ENCODE assay signal across 8 mouse cellular contexts in genomic region chr17:49562701-49563415, GRCm38 (mm10). TPM values are rescaled to one million over a fixed set of nuclear protein-coding genes. Genes with fewer than 3 reads are reported as not detected.
DNase-seq lines count a peak whose midpoint lies in the region; ATAC-seq and TF ChIP-seq lines count a peak whose summit lies in the region.

No protein-coding gene starts in this region.

- peak overlapping the region; percentile 42 for H3K4me3 ChIP-seq in hindbrain, embryonic 11.5 days (ENCODE audit: low read depth, low read length)
- H3K4me3 ChIP-seq in midbrain, embryonic 10.5 days: peak overlapping the region; percentile 58
- H3K4me3 ChIP-seq in thymus, adult 2 months (ENCODE audit: control insufficient read depth, insufficient read depth, low read length): no peak overlapping the region

- peaks cover 11% of the 10 kb centered on the region; the same call in 1 of the 2 replicates for H3K4me1 ChIP-seq in hindbrain, embryonic 11.5 days (replicated peaks; ENCODE audit: control insufficient read depth, insufficient read depth, low read length)
- H3K4me1 ChIP-seq in midbrain, embryonic 10.5 days: peaks cover 26% of the 10 kb centered on the region
- H3K4me1 ChIP-seq in thymus, adult 2 months (replicated peaks; ENCODE audit: control insufficient read depth, insufficient read depth, low read length): no peaks in the 10 kb centered on the region

- peak; percentile 34 for DNase-seq in embryo, embryonic 11 days
- DNase-seq in embryo, embryonic 9.5 days (ENCODE audit: extremely low spot score): no peak
- peak; percentile 39 for DNase-seq in MN1 (ENCODE audit: low spot score)
- DNase-seq in hindbrain, embryonic 11.5 days (ENCODE audit: low spot score): peak; percentile 9
- no peak for DNase-seq in midbrain, embryonic 10.5 days (ENCODE audit: low spot score)
- no peak for DNase-seq in thymus, adult 2 months
- DNase-seq in adrenal gland, postnatal 25 days: no peak

- H3K9me3 ChIP-seq in hindbrain, embryonic 11.5 days (ENCODE audit: control insufficient read depth, low read length): no peaks in the 10 kb centered on the region
- no peaks in the 10 kb centered on the region for H3K9me3 ChIP-seq in midbrain, embryonic 10.5 days (replicated peaks)

- peak overlapping the region; percentile 51; the same call in 1 of the 2 replicates for H3K9ac ChIP-seq in hindbrain, embryonic 11.5 days (ENCODE audit: low read depth, low read length)

- no peak for TF ChIP-seq CTCF in thymus, adult 2 months (IDR thresholded peaks at IDR 0.05; ENCODE audit: borderline replicate concordance, control insufficient read depth, extremely low read depth, insufficient read depth, low read length, poor library complexity)

- no peak for TF ChIP-seq POLR2A in thymus, adult 2 months (IDR thresholded peaks at IDR 0.05; ENCODE audit: control insufficient read depth, extremely low read depth, insufficient read depth, low read length, poor library complexity)

- no peaks in the 10 kb centered on the region for H3K36me3 ChIP-seq in hindbrain, embryonic 11.5 days (ENCODE audit: control insufficient read depth, insufficient read depth, low read length)
- no peaks in the 10 kb centered on the region for H3K36me3 ChIP-seq in midbrain, embryonic 10.5 days
- no peaks in the 10 kb centered on the region for H3K36me3 ChIP-seq in thymus, adult 2 months (ENCODE audit: control insufficient read depth, insufficient read depth, low read length)

- no peaks in the 10 kb centered on the region for H3K27me3 ChIP-seq in hindbrain, embryonic 11.5 days (ENCODE audit: control insufficient read depth, insufficient read depth, low read length)
- peaks cover 40% of the 10 kb centered on the region for H3K27me3 ChIP-seq in midbrain, embryonic 10.5 days (ENCODE audit: low read depth, poor library complexity, severe bottlenecking)
- H3K27me3 ChIP-seq in thymus, adult 2 months (ENCODE audit: control insufficient read depth, insufficient read depth, low read length): peaks cover 11% of the 10 kb centered on the region; the same call in 1 of the 2 replicates

- peak overlapping the region; percentile 64 for H3K4me2 ChIP-seq in hindbrain, embryonic 11.5 days (replicated peaks; ENCODE audit: low read depth, low read length)

- no peak overlapping the region for H3K27ac ChIP-seq in hindbrain, embryonic 11.5 days (ENCODE audit: low read depth, low read length)
- H3K27ac ChIP-seq in midbrain, embryonic 10.5 days (replicated peaks): no peak overlapping the region
- no peak overlapping the region for H3K27ac ChIP-seq in thymus, adult 2 months (ENCODE audit: control insufficient read depth, insufficient read depth, low read length)

- ATAC-seq in hindbrain, embryonic 11.5 days (ENCODE audit: low FRiP score): no peak
- no peak for ATAC-seq in erythroblast, adult 5-6 weeks (replicated peaks; ENCODE audit: low FRiP score, poor library complexity, severe bottlenecking)

- 34% methylated on average over 4 of the region's 5 CpGs for WGBS in hindbrain, embryonic 11.5 days
- WGBS in midbrain, embryonic 10.5 days: 41% methylated on average over 5 of the region's 5 CpGs
- 32% methylated on average over 5 of the region's 5 CpGs for WGBS in thymus, adult 2 months

RNA-seq across cellular contexts. Expression of gene Daam2, which starts 1.3 kb away (rescaled TPM):
- 3.9 and 4.0 TPM in 2 replicates for polyA plus RNA-seq in hindbrain, embryonic 11.5 days (2014; fragmentation: Nextera tagmentation; extraction: Ambion mirVana)
- polyA plus RNA-seq in midbrain, embryonic 10.5 days (2016; fragmentation: Nextera tagmentation; extraction: Ambion mirVana): 0.94 and 1.2 TPM in 2 replicates
- polyA plus RNA-seq in thymus, adult 2 months (2012; rRNA removed): 0.46 and 0.62 TPM in 2 replicates
- not detected in 2 replicates for total RNA-seq in erythroblast, adult 5-6 weeks (2015; ENCODE audit: low replicate concordance)
- total RNA-seq in erythroblast, adult 5-6 weeks (2017; ENCODE audit: low replicate concordance): 0.56 TPM in 1 of 2 replicates, not detected in the other
- 25.6 and 31.0 TPM in 2 replicates for total RNA-seq in adrenal gland, postnatal 25 days (2021)

RNA-seq across cellular contexts. Expression of gene Kif6, which starts 52.1 kb away (rescaled TPM):
- polyA plus RNA-seq in hindbrain, embryonic 11.5 days (2014; fragmentation: Nextera tagmentation; extraction: Ambion mirVana): 3.1 and 3.6 TPM in 2 replicates
- polyA plus RNA-seq in midbrain, embryonic 10.5 days (2016; fragmentation: Nextera tagmentation; extraction: Ambion mirVana): 1.6 and 2.3 TPM in 2 replicates
- 0.19 and 0.54 TPM in 2 replicates for polyA plus RNA-seq in thymus, adult 2 months (2012; rRNA removed)
- not detected in 2 replicates for total RNA-seq in erythroblast, adult 5-6 weeks (2015; ENCODE audit: low replicate concordance)
- not detected in 2 replicates for total RNA-seq in erythroblast, adult 5-6 weeks (2017; ENCODE audit: low replicate concordance)
- 0.62 and 1.3 TPM in 2 replicates for total RNA-seq in adrenal gland, postnatal 25 days (2021)

Comparison
In these comparisons a context has a peak if more than half of its experiments do, and no peak if none do; other contexts are left out.
1. DNase-seq: peak in embryo, embryonic 11 days (single experiment), MN1 (single experiment) and hindbrain, embryonic 11.5 days (single experiment); none in embryo, embryonic 9.5 days (single experiment), midbrain, embryonic 10.5 days (single experiment), thymus, adult 2 months (single experiment) and adrenal gland, postnatal 25 days (single experiment).